Mouse (Mus musculus): ENCODE measurements around the gene Unk.

DNA sequence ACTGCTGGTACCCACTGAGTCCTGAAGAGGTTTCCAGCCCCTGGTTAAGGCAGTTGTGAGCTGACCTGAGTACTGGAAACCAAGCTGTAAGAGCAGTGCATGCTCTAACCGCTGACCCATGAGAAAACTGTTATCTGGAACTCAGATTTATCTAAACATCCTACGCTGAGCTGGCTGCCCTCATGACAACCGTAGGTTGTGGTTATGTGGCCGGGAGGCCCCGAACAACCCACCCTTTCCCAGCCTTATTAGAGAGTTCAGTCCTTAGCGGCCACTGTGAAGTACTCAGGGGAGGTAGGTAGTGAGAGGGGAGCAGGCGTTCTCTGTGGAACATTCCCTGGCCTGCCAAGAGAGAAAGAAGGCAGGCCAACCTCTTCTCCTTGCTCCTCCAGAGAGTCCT is 31.1 kb upstream of the Unk start:
- TF ChIP-seq POLR2A (IDR thresholded peaks at IDR 0.05; ENCODE audit: borderline replicate concordance, extremely low read depth, insufficient read depth, insufficient read length, poor library complexity, severe bottlenecking) (no peak), CTCF (IDR thresholded peaks at IDR 0.05; ENCODE audit: borderline replicate concordance, extremely low read depth, insufficient read depth, insufficient read length) (no peak)
